Mouse (Mus musculus) bone marrow macrophage, adult 2 months (primary cell): ENCODE data around the gene Spp2.

Experiments
- CTCF ChIP-seq: IDR thresholded peaks from 2 replicates; pipeline ENCODE4 v1.5.1; 2012; ENCODE audit warnings: low read depth, mild to moderate bottlenecking, low read length, moderate library complexity
- POLR2A ChIP-seq: IDR thresholded peaks from 2 replicates; pipeline ENCODE4 v1.6.1; 2012; ENCODE audit warnings: mild to moderate bottlenecking, low read depth, low read length, borderline replicate concordance

DNA sequence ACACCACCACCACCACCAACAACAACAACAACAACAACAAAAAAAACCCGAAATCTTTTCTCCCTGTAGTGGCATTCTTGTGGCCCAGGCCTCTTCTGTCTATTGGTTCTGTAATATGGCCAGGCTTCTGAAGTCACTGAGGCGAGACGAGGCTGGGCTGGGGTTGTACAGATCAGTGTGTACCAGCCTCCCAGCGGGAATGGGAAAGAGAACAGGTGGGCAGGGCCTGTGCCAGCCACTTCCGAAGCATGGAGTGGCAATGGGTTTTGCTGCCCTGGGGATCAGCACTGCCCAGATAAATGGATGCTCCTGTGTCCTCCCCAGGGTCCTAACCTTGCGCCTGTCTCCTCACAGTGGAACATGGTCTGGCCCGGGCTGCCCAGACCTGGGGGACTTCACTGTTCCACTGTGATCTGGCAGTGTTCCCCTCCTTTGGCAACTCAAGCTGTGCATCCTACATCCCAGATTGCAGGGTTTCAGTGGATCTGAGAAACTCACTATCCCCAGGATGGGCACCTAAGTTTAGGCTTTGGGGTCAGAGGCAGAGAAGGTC lies 48.6 kb upstream of the Spp2 start:
- TF ChIP-seq POLR2A (no peak), CTCF (no peak)
